Mouse (Mus musculus) right cerebral cortex, postnatal 36 days (tissue): ENCODE measurements around the gene Oprm1.
"Not testable (repeated sequence)": the region's sequence is repeated elsewhere in the genome, so short reads cannot be mapped to it uniquely, and the experiment has no call there.

Experiments used
- DNase-seq, 2 experiments: peaks; one replicate each; pipeline ENCODE4 v3.0.0; 2022; ENCODE audit warnings: low spot score in 2 of 2, mixed read lengths in 1 of 2

Oprm1 gene

GRCm38 (mm10) chr10:6758206-6758605 is at the start of gene Oprm1:
TSS of gene Oprm1 (plus strand) at chr10:6758506.
- DNase-seq = no peak

GRCm38 (mm10) chr10:6717181-6717948 is 40.9 kb upstream of the Oprm1 start:
- DNase-seq = no peak

DNA sequence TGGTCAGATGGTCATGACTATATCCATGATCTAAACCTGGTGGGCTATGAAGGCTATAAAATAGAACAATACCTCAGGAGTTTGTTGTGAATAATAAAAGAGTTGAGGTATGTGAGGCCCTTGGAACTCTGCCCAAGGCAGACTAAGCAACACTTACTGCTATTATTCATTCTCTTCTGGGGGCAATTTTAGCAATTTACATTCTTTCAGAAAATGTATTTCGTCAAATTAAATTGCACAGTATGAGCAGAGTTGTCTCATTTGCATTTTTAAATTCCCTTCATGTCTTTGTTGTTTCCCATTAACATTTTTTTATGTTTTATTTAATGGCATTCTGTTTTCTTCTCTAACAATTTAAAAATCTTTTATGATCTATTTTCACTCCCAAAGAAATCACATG is 34.5 kb upstream of the Oprm1 start:
- no peak for DNase-seq

GRCm38 (mm10) chr10:6728469-6728868 is 29.8 kb upstream of the Oprm1 start:
- no peak for DNase-seq

GRCm38 (mm10) chr10:6753375-6753774 is 4.9 kb upstream of the Oprm1 start:
- no peak for DNase-seq

DNA sequence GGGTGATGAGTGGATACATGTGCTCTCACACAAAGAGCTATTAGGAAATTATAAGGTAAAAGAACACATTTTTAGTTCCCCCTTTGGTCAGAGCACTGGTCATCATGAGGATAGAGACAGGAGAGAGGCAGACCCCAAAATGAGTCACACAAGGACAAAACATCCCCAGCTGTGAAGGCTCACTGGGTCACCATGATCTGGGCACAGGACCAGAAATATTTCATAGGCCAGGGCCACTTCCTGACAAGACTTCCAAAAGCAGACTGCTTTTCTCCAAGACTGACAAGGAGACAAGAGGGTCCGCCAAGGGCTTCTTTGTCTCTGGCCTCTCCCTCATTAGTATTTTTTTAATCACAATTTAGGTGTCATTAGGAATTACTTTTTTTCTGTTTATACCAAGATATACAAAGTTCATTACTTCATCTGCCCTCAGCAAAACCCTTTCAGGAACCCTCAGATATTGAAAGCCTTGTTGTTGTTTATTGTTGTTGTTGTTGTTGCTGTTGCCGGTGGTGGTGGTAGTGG is 3.0 kb downstream of the Oprm1 start, which contains the start of gene Gm10945:
Gene Gm10945 (minus strand): TSS at position 475 of the 525 bp plus-strand sequence.
- no peak for DNase-seq

DNA sequence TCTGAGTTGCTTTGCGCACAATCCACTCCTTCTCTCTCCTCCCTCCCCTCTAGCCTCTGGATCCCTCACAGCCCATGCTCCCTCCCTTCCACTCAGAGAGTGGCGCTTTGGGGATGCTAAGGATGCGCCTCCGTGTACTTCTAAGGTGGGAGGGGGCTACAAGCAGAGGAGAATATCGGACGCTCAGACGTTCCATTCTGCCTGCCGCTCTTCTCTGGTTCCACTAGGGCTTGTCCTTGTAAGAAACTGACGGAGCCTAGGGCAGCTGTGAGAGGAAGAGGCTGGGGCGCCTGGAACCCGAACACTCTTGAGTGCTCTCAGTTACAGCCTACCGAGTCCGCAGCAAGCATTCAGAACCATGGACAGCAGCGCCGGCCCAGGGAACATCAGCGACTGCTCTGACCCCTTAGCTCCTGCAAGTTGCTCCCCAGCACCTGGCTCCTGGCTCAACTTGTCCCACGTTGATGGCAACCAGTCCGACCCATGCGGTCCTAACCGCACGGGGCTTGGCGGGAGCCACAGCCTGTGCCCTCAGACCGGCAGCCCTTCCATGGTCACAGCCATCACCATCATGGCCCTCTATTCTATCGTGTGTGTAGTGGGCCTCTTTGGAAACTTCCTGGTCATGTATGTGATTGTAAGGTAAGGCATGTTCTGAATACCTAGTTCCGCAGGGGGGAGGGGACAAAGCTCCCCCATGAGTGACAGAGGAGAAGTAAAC is 30.4 kb downstream of the Oprm1 start:
- peak in 1 of 2 experiments; percentile 9 for DNase-seq

GRCm38 (mm10) chr10:6790226-6790625 is 31.9 kb downstream of the Oprm1 start:
- no peak for DNase-seq

GRCm38 (mm10) chr10:6820626-6821025 is 62.3 kb downstream of the Oprm1 start:
- no peak for DNase-seq

DNA sequence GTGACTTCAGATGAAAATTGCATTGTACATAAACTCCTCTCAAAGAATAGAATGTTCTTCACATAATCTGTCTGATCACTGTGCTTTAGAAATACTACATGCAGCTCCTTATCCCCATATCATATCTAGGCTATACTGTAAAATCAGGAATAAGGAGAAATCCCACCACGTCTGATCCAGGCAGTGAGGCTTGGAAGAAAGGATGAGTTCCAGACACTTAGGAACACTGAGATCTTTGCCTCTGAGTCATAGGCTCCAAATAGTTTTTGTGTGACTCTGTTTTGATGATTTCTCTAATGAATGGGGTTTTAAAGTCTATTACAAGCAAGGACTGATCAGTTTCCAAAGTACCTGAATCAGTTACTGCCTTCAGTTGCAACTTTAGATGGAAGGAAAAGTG is 83.9 kb downstream of the Oprm1 start:
- no peak for DNase-seq

- no peak for DNase-seq
These were observed 88.0 kb downstream of the Oprm1 start for GRCm38 (mm10) chr10:6846283-6846682.

DNA sequence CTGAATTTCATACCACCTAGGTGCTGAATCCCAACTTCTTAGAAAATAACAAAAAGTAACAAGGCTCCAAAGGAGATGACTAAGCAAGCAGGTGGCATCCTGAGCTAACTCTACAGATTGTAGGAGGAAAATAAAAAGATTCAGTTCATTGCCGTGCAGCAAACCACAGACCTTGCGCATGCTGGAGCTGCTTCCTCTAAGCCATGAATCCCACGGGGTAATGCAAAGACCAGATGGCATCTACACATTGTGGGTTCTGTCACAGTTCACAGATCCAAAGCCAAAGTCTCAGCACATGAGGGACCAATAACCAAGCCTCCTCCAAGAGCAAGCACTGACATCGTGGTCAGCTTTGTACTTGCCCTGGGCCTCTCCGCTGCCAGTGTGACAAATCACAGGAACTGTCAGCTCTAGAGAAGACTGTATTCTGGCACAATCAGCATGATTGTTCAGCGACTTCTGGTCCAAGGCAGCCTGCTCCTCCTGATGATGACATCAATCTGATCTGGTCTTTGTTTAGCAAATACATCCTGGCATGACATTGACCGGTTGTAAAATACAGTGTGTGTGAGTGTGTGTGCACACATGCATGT is 90.0 kb downstream of the Oprm1 start:
- DNase-seq = no peak

DNA sequence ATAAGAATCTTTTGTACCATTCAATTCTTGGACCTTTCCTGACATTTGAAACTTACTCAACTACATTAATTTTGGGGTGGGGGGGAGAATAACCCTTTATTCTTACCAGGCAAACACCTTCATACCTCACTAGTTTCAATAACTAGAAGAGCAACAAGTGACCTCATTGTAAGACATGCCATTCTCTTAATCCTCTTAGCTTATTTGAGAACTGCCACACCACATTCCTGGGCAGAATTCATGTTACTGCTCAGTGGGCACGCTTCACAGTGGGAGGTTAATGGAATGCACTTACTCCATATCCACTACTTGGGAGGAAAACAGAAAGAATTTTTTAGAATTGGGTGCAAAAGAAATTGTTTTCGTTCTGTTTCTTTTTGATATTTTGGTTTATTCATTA is 90.5 kb downstream of the Oprm1 start:
- no peak for DNase-seq

DNA sequence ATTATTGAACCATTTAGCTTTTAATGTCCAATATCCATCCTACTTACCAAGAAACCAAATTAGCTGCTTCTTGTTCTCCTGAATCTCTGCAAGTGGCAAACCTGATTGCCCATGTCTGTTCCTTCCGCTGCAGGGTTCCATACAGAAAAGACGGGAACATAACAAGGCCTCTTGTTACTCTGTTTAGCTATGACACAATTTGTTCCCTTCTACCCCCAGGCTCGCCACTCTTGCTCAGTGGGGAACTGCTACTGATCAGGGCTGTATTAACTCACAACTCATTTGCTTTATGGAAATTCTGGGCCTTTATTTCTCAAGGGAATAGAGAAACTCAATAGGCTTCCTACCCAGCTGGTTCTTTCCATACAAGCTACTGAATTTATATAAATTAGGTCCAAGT is 97.5 kb downstream of the Oprm1 start:
- DNase-seq = no peak

DNA sequence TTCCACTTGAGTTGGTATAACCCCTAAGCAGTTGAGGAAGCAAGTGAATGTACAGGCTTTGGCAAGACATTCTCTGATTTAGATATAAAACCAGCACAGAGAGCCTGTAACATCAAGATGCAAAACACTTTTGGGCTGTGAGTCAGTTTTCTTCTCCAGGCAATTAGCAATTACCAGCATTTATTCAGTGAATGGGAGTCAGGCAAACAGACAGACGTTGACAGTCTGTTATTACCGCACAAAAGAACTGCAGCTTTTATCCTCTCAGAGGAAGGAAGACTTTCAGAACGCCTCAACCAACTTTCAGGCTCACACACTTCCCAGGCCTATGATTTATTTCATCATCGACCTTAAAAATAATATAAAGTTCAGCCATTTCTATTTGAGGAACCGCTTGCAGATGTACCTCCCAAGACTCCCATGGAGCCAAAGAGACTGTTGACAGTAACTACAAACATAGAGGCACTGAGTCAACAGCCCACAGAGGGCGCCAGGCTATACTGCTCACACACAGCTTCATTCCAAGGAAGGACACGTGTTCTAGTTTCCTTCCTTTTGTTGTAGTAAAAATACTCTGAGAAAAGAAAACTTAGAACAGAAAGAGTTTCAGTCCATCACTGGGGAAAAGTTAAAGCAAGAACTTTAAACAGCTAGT is 113.2 kb downstream of the Oprm1 start:
- no peak for DNase-seq

GRCm38 (mm10) chr10:6873917-6874316 is 115.6 kb downstream of the Oprm1 start:
- DNase-seq = no peak

- no peak for DNase-seq
These were observed 120.1 kb downstream of the Oprm1 start for GRCm38 (mm10) chr10:6878276-6878881.

GRCm38 (mm10) chr10:6882041-6882440 is 123.7 kb downstream of the Oprm1 start:
- not testable (repeated sequence) for DNase-seq

DNA sequence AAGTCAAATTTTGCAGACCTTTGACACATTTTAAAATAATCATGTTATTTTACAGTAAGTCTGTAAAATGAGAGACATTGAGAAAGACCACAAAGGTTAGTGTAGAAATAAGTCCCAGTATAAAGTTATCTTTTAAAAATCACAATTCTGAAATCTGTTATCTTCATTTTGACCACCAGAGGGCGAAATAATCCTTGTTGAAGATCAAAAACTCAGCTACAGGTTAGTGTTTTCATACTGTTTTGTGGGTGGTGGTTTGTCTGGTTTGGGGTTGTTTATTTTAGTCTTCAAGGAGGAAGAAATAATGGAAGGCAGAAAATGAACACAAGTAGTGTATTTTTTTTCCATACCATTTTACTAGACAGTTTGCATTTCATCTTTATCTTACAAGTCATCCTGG is 127.2 kb downstream of the Oprm1 start:
- DNase-seq = no peak

DNA sequence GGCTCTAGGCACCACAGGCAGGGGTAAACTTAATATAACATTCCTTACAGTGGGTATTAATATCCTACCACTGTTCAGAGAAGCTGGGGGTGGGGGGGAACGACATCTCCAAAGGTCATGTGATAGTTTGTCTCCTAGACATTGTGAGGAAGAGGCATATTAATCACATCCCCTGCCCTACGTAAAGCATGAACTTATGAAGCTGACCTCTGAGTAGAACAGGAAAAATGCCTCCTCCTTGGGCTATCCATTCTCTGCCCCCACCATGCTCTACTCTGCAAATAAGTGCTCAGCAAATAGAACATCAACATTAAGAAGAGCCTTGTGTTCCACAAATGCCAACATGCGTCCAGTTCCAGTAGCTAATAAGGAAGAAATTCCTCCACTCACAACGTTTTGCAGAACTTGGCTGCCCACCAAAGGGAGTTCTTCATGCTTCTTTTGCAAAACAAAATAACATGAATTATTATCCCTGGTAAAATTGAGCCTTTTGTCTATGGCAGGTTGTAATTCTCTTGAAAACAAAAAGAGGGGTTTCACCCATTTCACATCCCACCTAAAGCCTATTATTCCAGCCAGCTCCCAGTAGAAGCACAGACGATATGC is 131.4 kb downstream of the Oprm1 start:
- DNase-seq = no peak

- DNase-seq = no peak
These were observed 132.2 kb downstream of the Oprm1 start for GRCm38 (mm10) chr10:6890348-6891009.
